Mouse (Mus musculus): ENCODE data around the gene Acot7. TPM values are rescaled to one million over a fixed set of nuclear protein-coding genes. Genes with fewer than 3 reads are reported as not detected.

Gene Acot7
- polyA plus RNA-seq, 1 experiment: not detected

- WGBS: 2% methylated on average over 32 of the region's 32 CpGs
- H3K4me3 ChIP-seq (ENCODE audit: insufficient read depth, low read depth, low read length): peak overlapping the region; percentile 46
- TF ChIP-seq POLR2A (IDR thresholded peaks at IDR 0.05; ENCODE audit: insufficient read depth, low read depth, low read length): 0 out of 2 replicates have a peak, but pooled peaks have one; percentile 47
- no peak; the same call in 1 of the 2 replicates for TF ChIP-seq CTCF (IDR thresholded peaks at IDR 0.05; ENCODE audit: insufficient read depth, low read depth, low read length)
- H3K4me1 ChIP-seq (ENCODE audit: control insufficient read depth, insufficient read depth, low read length): peaks cover 47% of the 10 kb centered on the region
- H3K27ac ChIP-seq (ENCODE audit: insufficient read depth, low read depth, low read length): no peak overlapping the region
Observed at GRCm38 (mm10) chr4:152286183-152286582, 108.2 kb downstream of the Acot7 start.

- 27% methylated on average over 26 of the region's 26 CpGs for WGBS
- Histone ChIP-seq H3K27ac (ENCODE audit: insufficient read depth, low read depth, low read length) (no peak overlapping the region), H3K4me3 (ENCODE audit: insufficient read depth, low read depth, low read length) (no peak overlapping the region), H3K4me1 (ENCODE audit: control insufficient read depth, insufficient read depth, low read length) (peaks cover 54% of the 10 kb centered on the region)
- TF ChIP-seq CTCF (IDR thresholded peaks at IDR 0.05; ENCODE audit: insufficient read depth, low read depth, low read length): no peak
- no peak for TF ChIP-seq POLR2A (IDR thresholded peaks at IDR 0.05; ENCODE audit: insufficient read depth, low read depth, low read length)
Observed at GRCm38 (mm10) chr4:152286887-152287286, 109.0 kb downstream of the Acot7 start.

- Histone ChIP-seq H3K4me1 (ENCODE audit: control insufficient read depth, insufficient read depth, low read length) (peaks cover 56% of the 10 kb centered on the region), H3K4me3 (ENCODE audit: insufficient read depth, low read depth, low read length) (no peak overlapping the region), H3K27ac (ENCODE audit: insufficient read depth, low read depth, low read length) (no peak overlapping the region)
- 57% methylated on average over 19 of the region's 19 CpGs for WGBS
- no peak for TF ChIP-seq CTCF (IDR thresholded peaks at IDR 0.05; ENCODE audit: insufficient read depth, low read depth, low read length)
- no peak for TF ChIP-seq POLR2A (IDR thresholded peaks at IDR 0.05; ENCODE audit: insufficient read depth, low read depth, low read length)
Observed at GRCm38 (mm10) chr4:152287317-152288120, 109.6 kb downstream of the Acot7 start.

- Histone ChIP-seq H3K27ac (ENCODE audit: insufficient read depth, low read depth, low read length) (no peak overlapping the region), H3K4me3 (ENCODE audit: insufficient read depth, low read depth, low read length) (no peak overlapping the region), H3K4me1 (ENCODE audit: control insufficient read depth, insufficient read depth, low read length) (peaks cover 56% of the 10 kb centered on the region)
- TF ChIP-seq CTCF (IDR thresholded peaks at IDR 0.05; ENCODE audit: insufficient read depth, low read depth, low read length) (no peak), POLR2A (IDR thresholded peaks at IDR 0.05; ENCODE audit: insufficient read depth, low read depth, low read length) (no peak)
- WGBS: 78% methylated on average over 18 of the region's 18 CpGs
Observed at GRCm38 (mm10) chr4:152288398-152288945, 110.5 kb downstream of the Acot7 start.

GRCm38 (mm10) chr4:152290385-152290784 lies 112.5 kb downstream of the Acot7 start:
- Histone ChIP-seq H3K4me1 (ENCODE audit: control insufficient read depth, insufficient read depth, low read length) (peaks cover 55% of the 10 kb centered on the region), H3K4me3 (ENCODE audit: insufficient read depth, low read depth, low read length) (peak overlapping the region; percentile 4), H3K27ac (ENCODE audit: insufficient read depth, low read depth, low read length) (no peak overlapping the region)
- WGBS: 2% methylated on average over 39 of the region's 39 CpGs
- TF ChIP-seq CTCF (IDR thresholded peaks at IDR 0.05; ENCODE audit: insufficient read depth, low read depth, low read length) (no peak), POLR2A (IDR thresholded peaks at IDR 0.05; ENCODE audit: insufficient read depth, low read depth, low read length) (no peak)

- H3K4me3 ChIP-seq (ENCODE audit: insufficient read depth, low read depth, low read length): no peak overlapping the region
- WGBS: 53% methylated on average over 11 of the region's 11 CpGs
- H3K27ac ChIP-seq (ENCODE audit: insufficient read depth, low read depth, low read length): no peak overlapping the region
- H3K4me1 ChIP-seq (ENCODE audit: control insufficient read depth, insufficient read depth, low read length): peaks cover 53% of the 10 kb centered on the region
- TF ChIP-seq POLR2A (IDR thresholded peaks at IDR 0.05; ENCODE audit: insufficient read depth, low read depth, low read length): no peak
- TF ChIP-seq CTCF (IDR thresholded peaks at IDR 0.05; ENCODE audit: insufficient read depth, low read depth, low read length): no peak
Observed at GRCm38 (mm10) chr4:152290991-152291390, 113.1 kb downstream of the Acot7 start.

- TF ChIP-seq CTCF (IDR thresholded peaks at IDR 0.05; ENCODE audit: insufficient read depth, low read depth, low read length) (no peak), POLR2A (IDR thresholded peaks at IDR 0.05; ENCODE audit: insufficient read depth, low read depth, low read length) (no peak)
- Histone ChIP-seq H3K4me3 (ENCODE audit: insufficient read depth, low read depth, low read length) (peak within 1 kb of the TSS; percentile 4; the same call in 1 of the 2 replicates), H3K4me1 (ENCODE audit: control insufficient read depth, insufficient read depth, low read length) (peaks cover 47% of the 10 kb centered on the region), H3K27ac (ENCODE audit: insufficient read depth, low read depth, low read length) (peak within 1 kb of the TSS; percentile 26; the same call in 1 of the 2 replicates)
- 35% methylated on average over 6 of the region's 6 CpGs for WGBS
Observed at GRCm38 (mm10) chr4:152291562-152291961, 113.6 kb downstream of the Acot7 start, which contains the start of gene Hes3. Gene Hes3, minus strand, starts transcription at chr4:152291662.

GRCm38 (mm10) chr4:152292102-152292765 lies 114.3 kb downstream of the Acot7 start:
- no peak for TF ChIP-seq POLR2A (IDR thresholded peaks at IDR 0.05; ENCODE audit: insufficient read depth, low read depth, low read length)
- no peak for TF ChIP-seq CTCF (IDR thresholded peaks at IDR 0.05; ENCODE audit: insufficient read depth, low read depth, low read length)
- WGBS: 14% methylated on average over 12 of the region's 12 CpGs
- H3K4me1 ChIP-seq (ENCODE audit: control insufficient read depth, insufficient read depth, low read length): peaks cover 40% of the 10 kb centered on the region
- H3K27ac ChIP-seq (ENCODE audit: insufficient read depth, low read depth, low read length): no peak overlapping the region
- no peak overlapping the region for H3K4me3 ChIP-seq (ENCODE audit: insufficient read depth, low read depth, low read length)
